Mouse (Mus musculus): ENCODE data around the gene Krtap4-8. TPM values are rescaled to one million over a fixed set of nuclear protein-coding genes. Genes with fewer than 3 reads are reported as not detected.
"Not testable (repeated sequence)": the region's sequence is repeated elsewhere in the genome, so short reads cannot be mapped to it uniquely, and the experiment has no call there.

The Krtap4-8 gene
- not detected for total RNA-seq (2022)

DNA sequence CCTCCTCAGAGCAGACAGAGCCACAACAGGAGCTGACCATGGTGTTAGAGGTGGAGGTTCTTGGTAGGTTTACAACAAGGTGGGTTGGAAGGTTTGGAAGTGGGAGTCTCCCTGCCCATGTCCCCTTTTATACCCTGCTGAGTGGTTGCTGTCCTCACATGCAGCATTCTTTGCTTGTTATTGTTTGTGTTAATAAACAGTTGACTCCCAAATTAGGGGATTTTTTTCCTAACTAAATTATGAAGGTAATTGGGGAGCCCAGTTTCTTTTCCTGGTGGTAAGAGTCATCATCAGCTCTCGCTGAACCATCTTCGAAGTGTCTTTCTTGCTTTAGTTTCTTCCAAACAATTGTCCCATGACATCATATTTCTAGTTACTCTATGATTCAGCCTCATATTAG, at the start of gene Krtap4-8:
Krtap4-8 (minus strand) TSS at position 101 of the 400 bp plus-strand sequence.
- DNase-seq (ENCODE audit: low spot score in 2 of 2) = no peak

DNA sequence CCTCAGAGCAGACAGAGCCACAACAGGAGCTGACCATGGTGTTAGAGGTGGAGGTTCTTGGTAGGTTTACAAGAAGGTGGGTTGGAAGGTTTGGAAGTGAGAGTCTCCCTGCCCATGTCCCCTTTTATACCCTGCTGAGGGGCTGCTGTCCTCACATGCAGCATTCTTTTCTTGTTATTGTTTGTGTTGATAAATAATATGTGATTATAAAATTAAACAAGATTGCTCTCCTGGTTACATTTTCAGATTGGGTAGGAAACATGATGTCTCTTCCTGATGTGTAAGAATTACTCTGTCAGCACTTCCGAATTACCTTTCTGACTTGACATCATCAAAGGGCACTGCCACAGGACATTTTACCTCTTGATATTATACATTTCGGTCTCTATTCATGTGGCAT, 35.1 kb upstream of the Krtap4-8 start, which contains the start of gene Gm11564:
Gm11564 (minus strand) TSS at position 101 of the 400 bp plus-strand sequence.
- DNase-seq (ENCODE audit: low spot score in 2 of 2) = not testable (repeated sequence)

DNA sequence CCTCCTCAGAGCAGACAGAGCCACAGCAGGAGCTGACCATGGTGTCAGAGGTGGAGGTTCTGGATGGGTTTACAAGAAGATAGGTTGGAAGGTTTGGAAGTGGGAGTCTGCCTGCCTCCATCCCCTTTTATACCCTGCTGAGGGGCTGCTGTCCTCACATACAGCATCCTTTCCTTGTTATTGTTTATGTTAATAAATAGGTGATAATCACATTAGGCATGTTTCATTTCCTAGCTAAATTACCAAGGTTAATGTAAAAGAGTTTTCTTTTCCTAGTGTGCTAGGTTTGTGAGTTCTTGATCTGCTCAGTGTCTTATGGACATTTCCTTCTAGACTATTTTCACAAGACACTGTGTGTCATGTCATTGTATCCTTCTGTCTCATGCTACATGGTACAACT, 29.3 kb upstream of the Krtap4-8 start, which contains the start of gene Krtap4-13:
Krtap4-13 (minus strand) TSS at position 101 of the 400 bp plus-strand sequence.
- DNase-seq (ENCODE audit: low spot score in 2 of 2) = not testable (repeated sequence)

DNA sequence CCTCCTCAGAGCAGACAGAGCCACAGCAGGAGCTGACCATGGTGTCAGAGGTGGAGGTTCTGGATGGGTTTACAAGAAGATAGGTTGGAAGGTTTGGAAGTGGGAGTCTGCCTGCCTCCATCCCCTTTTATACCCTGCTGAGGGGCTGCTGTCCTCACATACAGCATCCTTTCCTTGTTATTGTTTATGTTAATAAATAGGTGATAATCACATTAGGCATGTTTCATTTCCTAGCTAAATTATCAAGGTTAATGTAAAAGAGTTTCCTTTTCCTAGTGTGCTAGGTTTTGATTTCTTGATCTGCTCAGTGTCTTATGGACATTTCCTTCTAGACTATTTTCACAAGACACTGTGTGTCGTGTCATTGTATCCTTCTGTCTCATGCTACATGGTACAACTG, 23.8 kb upstream of the Krtap4-8 start, which contains the start of gene Gm11554:
Gm11554 (minus strand) TSS at position 101 of the 400 bp plus-strand sequence.
- not testable (repeated sequence) for DNase-seq (ENCODE audit: low spot score in 2 of 2)

DNA sequence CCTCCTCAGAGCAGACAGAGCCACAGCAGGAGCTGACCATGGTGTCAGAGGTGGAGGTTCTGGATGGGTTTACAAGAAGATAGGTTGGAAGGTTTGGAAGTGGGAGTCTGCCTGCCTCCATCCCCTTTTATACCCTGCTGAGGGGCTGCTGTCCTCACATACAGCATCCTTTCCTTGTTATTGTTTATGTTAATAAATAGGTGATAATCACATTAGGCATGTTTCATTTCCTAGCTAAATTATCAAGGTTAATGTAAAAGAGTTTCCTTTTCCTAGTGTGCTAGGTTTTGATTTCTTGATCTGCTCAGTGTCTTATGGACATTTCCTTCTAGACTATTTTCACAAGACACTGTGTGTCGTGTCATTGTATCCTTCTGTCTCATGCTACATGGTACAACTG, 18.3 kb upstream of the Krtap4-8 start, which contains the start of gene Gm11569:
Gm11569 (minus strand) TSS at position 101 of the 400 bp plus-strand sequence.
- not testable (repeated sequence) for DNase-seq (ENCODE audit: low spot score in 2 of 2)

DNA sequence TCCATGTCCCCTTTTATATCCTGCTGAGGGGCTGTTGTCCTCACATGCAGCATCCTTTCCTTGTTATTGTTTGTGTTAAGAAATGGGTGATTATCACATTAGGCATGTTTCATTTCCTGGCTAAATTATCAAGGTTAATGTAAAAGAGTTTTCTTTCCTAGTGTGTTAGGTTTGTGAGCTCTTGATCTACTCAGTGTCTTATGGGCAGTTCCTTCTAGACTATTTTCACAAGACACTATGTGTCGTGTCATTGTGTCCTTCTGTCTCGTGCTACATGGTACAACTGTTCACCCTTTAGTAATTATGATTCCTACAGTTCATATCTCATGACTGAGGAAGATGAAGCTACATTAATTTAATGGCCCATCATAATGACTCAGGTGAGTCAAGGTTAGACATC, 12.9 kb upstream of the Krtap4-8 start, which contains the start of gene Gm11596:
Gm11596 (minus strand) TSS at position 101 of the 400 bp plus-strand sequence.
- no peak for DNase-seq (ENCODE audit: low spot score in 2 of 2)

DNA sequence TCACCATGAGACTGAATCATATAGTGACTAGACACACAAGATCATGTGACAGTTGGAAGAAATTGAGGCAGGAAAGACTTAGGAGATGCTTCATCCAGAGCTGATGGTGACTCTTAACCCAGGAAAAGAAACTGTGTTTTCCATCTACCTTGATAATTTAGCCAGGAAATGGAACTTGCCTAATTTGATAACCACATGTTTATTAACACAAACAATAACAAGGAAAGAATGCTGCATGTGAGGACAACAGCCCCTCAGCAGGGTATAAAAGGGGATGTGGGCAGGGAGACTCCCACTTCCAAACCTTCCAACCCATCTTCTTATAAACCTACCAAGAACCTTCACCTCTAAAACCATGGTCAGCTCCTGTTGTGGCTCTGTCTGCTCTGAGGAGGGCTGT, 4.4 kb upstream of the Krtap4-8 start, which contains the start of gene Krtap4-9:
Krtap4-9 (plus strand) TSS at position 301 of the 400 bp plus-strand sequence.
- not testable (repeated sequence) for DNase-seq (ENCODE audit: low spot score in 2 of 2)

DNA sequence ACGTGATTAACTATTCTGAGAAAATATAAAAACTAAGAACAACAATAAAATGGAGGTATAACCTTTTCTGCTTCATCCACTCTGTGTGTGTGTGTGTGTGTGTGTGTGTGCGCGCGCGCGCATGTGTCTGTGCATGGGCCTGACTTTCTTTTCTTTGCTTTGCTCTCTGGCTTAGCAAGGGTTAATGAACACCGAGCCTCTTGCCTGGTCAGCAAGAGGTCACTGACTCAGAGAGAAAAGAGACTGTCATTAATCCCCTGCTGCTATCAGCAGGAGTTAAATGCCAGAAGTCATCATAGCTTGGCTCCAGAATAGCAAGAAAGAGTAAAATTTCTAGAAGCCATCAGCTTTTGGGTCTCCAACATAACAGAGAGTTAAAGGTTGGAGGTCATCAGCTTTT, 2.1 kb downstream of the Krtap4-8 start:
- no peak for DNase-seq (ENCODE audit: low spot score in 2 of 2)

DNA sequence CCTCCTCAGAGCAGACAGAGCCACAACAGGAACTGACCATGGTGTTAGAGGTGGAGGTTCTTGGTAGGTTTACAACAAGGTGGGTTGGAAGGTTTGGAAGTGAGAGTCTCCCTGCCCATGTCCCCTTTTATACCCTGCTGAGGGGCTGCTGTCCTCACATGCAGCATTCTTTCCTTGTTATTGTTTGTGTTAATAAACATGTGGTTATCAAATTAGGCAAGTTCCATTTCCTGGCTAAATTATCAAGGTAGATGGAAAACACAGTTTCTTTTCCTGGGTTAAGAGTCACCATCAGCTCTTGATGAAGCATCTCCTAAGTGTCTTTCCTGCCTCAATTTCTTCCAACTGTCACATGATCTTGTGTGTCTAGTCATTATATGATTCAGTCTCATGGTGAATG, 7.7 kb downstream of the Krtap4-8 start, which contains the start of gene Gm11595:
Gm11595 (minus strand) TSS at position 101 of the 400 bp plus-strand sequence.
- not testable (repeated sequence) for DNase-seq (ENCODE audit: low spot score in 2 of 2)

DNA sequence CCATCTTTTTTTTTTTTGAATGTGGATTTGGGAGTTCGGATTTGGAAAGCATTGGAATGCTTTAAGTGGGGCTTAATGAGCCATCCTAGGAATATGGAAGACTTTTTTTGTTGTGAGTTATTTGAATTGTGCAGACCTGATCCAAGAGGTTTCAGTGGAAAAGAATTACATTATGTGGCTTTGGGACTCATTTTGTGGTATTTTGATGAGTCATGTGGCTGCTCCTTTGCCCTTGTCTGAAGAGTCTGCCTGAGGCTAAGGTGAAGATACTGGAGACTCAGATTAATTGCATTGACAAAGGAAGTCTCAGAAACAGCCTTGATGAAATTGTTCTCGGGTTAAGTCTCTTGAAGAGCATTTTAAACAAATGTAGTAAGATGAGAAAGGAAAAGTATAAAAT, 12.1 kb downstream of the Krtap4-8 start:
- DNase-seq (ENCODE audit: low spot score in 2 of 2) = no peak

DNA sequence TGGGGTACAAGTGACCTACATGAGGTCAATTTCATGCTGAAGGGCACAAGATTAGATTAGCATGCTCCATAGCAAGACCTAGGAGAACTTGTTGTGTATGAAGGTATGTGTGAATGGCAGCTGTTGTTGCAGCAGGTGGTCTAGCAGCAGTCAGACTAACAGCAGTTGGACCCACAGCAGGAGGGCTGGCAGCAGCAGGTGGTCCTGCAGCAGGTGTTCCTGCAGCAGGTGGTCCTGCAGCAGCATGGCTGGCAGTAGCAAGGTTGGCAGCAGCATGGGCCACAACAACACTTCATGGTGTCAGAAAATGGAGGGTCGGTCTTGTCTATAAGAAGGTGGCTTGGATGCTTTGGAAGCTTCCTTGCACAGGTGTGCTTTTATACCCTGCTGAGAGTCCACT, 21.6 kb downstream of the Krtap4-8 start:
- no peak for DNase-seq (ENCODE audit: low spot score in 2 of 2)

DNA sequence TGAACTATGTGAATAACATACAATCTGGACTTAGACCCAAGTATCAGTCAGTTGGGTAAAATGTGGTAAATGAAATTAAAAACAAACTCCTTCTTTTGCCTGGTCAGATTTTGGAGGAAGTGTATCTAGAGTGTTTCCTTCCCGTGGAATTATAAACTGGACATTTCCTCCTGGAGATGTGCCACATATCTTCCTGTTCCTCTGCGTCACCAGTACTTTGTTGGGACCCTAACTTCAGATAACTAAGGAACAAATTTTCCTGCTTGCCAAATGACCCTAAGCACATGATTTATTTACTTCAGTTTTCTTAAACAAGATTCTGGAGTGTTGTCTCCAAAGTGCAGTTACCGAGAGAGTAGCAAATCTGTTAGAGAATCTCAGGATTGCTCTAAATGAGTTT, 36.5 kb downstream of the Krtap4-8 start:
- DNase-seq (ENCODE audit: low spot score in 2 of 2) = no peak

DNA sequence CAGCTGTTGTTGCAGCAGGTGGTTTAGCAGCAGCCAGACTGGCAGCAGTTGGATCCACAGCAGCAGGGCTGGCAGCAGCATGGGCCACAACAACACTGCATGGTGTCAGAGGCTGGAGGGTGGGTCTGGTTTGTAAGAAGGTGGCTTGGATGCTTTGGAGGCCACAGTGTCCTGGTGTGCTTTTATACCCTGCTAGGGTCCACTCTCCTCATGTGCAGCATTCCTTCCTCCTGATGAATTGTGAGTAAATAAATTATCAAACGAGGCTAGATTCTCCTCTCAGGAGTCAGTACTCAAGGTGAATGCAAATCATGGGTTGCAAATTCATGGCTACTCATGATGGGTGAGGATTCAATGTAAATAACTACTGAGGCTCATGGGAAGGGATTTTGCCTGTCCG, 46.3 kb downstream of the Krtap4-8 start, which contains the start of gene Gm14180:
Gm14180 (minus strand) TSS at position 101 of the 400 bp plus-strand sequence.
- DNase-seq (ENCODE audit: low spot score in 2 of 2) = no peak

Other genes with a start within 250 kb of the Krtap4-8 start
- not detected for gene Krt40, start 237.5 kb downstream of the Krtap4-8 start, total RNA-seq (2022)
- gene Krtap3-3, start 229.8 kb downstream of the Krtap4-8 start, total RNA-seq (2022) = not detected
- not detected for gene Krtap3-2, start 223.9 kb downstream of the Krtap4-8 start, total RNA-seq (2022)
- not detected for gene Gm11939, start 221.2 kb downstream of the Krtap4-8 start, total RNA-seq (2022)
- gene Krtap3-1, start 214.1 kb downstream of the Krtap4-8 start, total RNA-seq (2022) = not detected
- gene Krtap1-5, start 199.7 kb downstream of the Krtap4-8 start, total RNA-seq (2022) = not detected
- not detected for gene Krtap1-4, start 197.1 kb downstream of the Krtap4-8 start, total RNA-seq (2022)
- not detected for gene Krtap1-3, start 189.4 kb downstream of the Krtap4-8 start, total RNA-seq (2022)
- gene Krtap9-3, start 182.6 kb downstream of the Krtap4-8 start, total RNA-seq (2022) = not detected
- gene Gm11938, start 177.4 kb downstream of the Krtap4-8 start, total RNA-seq (2022) = not detected
- gene Gm11937, start 170.5 kb downstream of the Krtap4-8 start, total RNA-seq (2022) = not detected
- not detected for gene Krtap2-4, start 165.9 kb downstream of the Krtap4-8 start, total RNA-seq (2022)
- not detected for gene Gm11562, start 160.3 kb downstream of the Krtap4-8 start, total RNA-seq (2022)
- not detected for gene Krtap4-1, start 152.5 kb downstream of the Krtap4-8 start, total RNA-seq (2022)
- not detected for gene Krtap4-2, start 145.6 kb downstream of the Krtap4-8 start, total RNA-seq (2022)
- not detected for gene Krtap4-7, start 136.6 kb downstream of the Krtap4-8 start, total RNA-seq (2022)
- not detected for gene Gm11555, start 130.5 kb downstream of the Krtap4-8 start, total RNA-seq (2022)
- gene Gm11563, start 121.7 kb downstream of the Krtap4-8 start, total RNA-seq (2022) = not detected
- gene Krtap4-6, start 114.7 kb downstream of the Krtap4-8 start, total RNA-seq (2022) = not detected
- not detected for gene Gm14190, start 90.0 kb downstream of the Krtap4-8 start, total RNA-seq (2022)
- not detected for gene Gm14180, start 46.4 kb downstream of the Krtap4-8 start, total RNA-seq (2022)
- gene Gm11595, start 7.8 kb downstream of the Krtap4-8 start, total RNA-seq (2022) = not detected
- not detected for gene Krtap4-9, start 4.5 kb upstream of the Krtap4-8 start, total RNA-seq (2022)
- not detected for gene Gm11596, start 12.8 kb upstream of the Krtap4-8 start, total RNA-seq (2022)
- gene Gm11569, start 18.2 kb upstream of the Krtap4-8 start, total RNA-seq (2022) = not detected
- gene Gm11554, start 23.7 kb upstream of the Krtap4-8 start, total RNA-seq (2022) = not detected
- gene Krtap4-13, start 29.2 kb upstream of the Krtap4-8 start, total RNA-seq (2022) = not detected
- not detected for gene Gm11564, start 35.0 kb upstream of the Krtap4-8 start, total RNA-seq (2022)
- not detected for gene 2300003K06Rik, start 57.4 kb upstream of the Krtap4-8 start, total RNA-seq (2022)
- not detected for gene Krtap4-16, start 70.9 kb upstream of the Krtap4-8 start, total RNA-seq (2022)
- gene Gm11568, start 77.2 kb upstream of the Krtap4-8 start, total RNA-seq (2022) = not detected
- not detected for gene Gm11559, start 83.8 kb upstream of the Krtap4-8 start, total RNA-seq (2022)
- gene Krtap9-1, start 92.7 kb upstream of the Krtap4-8 start, total RNA-seq (2022) = not detected
- not detected for gene Gm11567, start 98.5 kb upstream of the Krtap4-8 start, total RNA-seq (2022)
- not detected for gene Krtap31-1, start 127.2 kb upstream of the Krtap4-8 start, total RNA-seq (2022)
- not detected for gene Gm11565, start 134.0 kb upstream of the Krtap4-8 start, total RNA-seq (2022)
- not detected for gene Krtap31-2, start 155.6 kb upstream of the Krtap4-8 start, total RNA-seq (2022)
- gene Krtap9-5, start 167.8 kb upstream of the Krtap4-8 start, total RNA-seq (2022) = not detected
- not detected for gene Krtap29-1, start 198.3 kb upstream of the Krtap4-8 start, total RNA-seq (2022)
- not detected for gene Krtap16-1, start 205.9 kb upstream of the Krtap4-8 start, total RNA-seq (2022)
- not detected for gene Krtap17-1, start 213.3 kb upstream of the Krtap4-8 start, total RNA-seq (2022)
- not detected for gene Krt33a, start 235.5 kb upstream of the Krtap4-8 start, total RNA-seq (2022)
- gene Krt33b, start 249.2 kb upstream of the Krtap4-8 start, total RNA-seq (2022) = not detected

All from left cerebral cortex, adult 8-10 months (tissue).